Mouse (Mus musculus) MEL (cell line): Measurements from ENCODE around the gene Cenpn.

Experiments
- BHLHE40 ChIP-seq: IDR thresholded peaks from 2 replicates; pipeline ENCODE4 v1.6.1; 2012; ENCODE audit warnings: low read depth, mild to moderate bottlenecking, inconsistent platforms, low read length, improper control_type of control experiment, borderline replicate concordance
- CTCF ChIP-seq, 3 experiments: IDR thresholded peaks in 2 of 3; conservative IDR thresholded peaks in 1 of 3; 2 replicates each; pipeline ENCODE4 v1.5.1; 2011 to 2012; ENCODE audit warnings: low read length in 3 of 3, low read depth in 2 of 3, mild to moderate bottlenecking in 2 of 3, improper control_type of control experiment in 1 of 3, inconsistent platforms in 1 of 3, mixed read lengths in 1 of 3, moderate library complexity in 1 of 3; ENCODE audit not compliant: control insufficient read depth in 1 of 3, insufficient read depth in 1 of 3, poor library complexity in 1 of 3, severe bottlenecking in 1 of 3
- EP300 ChIP-seq, 2 experiments: IDR thresholded peaks; 2 replicates each; pipeline ENCODE4 v1.6.1; 2011; ENCODE audit warnings: improper control_type of control experiment in 2 of 2, low read length in 2 of 2, low read depth in 1 of 2, mild to moderate bottlenecking in 1 of 2
- ETS1 ChIP-seq: IDR thresholded peaks from 2 replicates; pipeline ENCODE4 v1.6.1; 2012; ENCODE audit warnings: low read depth, mild to moderate bottlenecking, inconsistent platforms, low read length, improper control_type of control experiment, moderate library complexity
- GATA1 ChIP-seq: IDR thresholded peaks from 2 replicates; pipeline ENCODE4 v1.6.1; 2011; ENCODE audit warnings: low read depth, low read length, improper control_type of control experiment
- MAX ChIP-seq: IDR thresholded peaks from 2 replicates; pipeline ENCODE4 v1.6.1; 2011; ENCODE audit warnings: low read length, improper control_type of control experiment
- MYB ChIP-seq: IDR thresholded peaks from 2 replicates; pipeline ENCODE4 v1.6.1; 2011; ENCODE audit warnings: mild to moderate bottlenecking, low read depth, low read length, improper control_type of control experiment
- MYC ChIP-seq: IDR thresholded peaks from 2 replicates; pipeline ENCODE4 v1.6.1; 2011; ENCODE audit warnings: low read depth, mild to moderate bottlenecking, low read length, improper control_type of control experiment, moderate library complexity
- NRF1 ChIP-seq: IDR thresholded peaks from 2 replicates; pipeline ENCODE4 v1.6.1; 2014; ENCODE audit warnings: low read depth, mild to moderate bottlenecking, inconsistent platforms, low read length, improper control_type of control experiment, moderate library complexity; ENCODE audit not compliant: poor library complexity, insufficient read depth, severe bottlenecking
- POLR2A ChIP-seq, 2 experiments: IDR thresholded peaks; 2 replicates each; pipeline ENCODE4 v1.6.1; 2011 to 2012; ENCODE audit warnings: low read length in 2 of 2, mild to moderate bottlenecking in 2 of 2, control low read depth in 1 of 2, improper control_type of control experiment in 1 of 2, low read depth in 1 of 2, moderate library complexity in 1 of 2; ENCODE audit not compliant: control insufficient read depth in 1 of 2, insufficient read depth in 1 of 2, poor library complexity in 1 of 2
- SMC3 ChIP-seq: IDR thresholded peaks from 2 replicates; pipeline ENCODE4 v1.6.1; 2011; ENCODE audit warnings: low read depth, low read length, improper control_type of control experiment
- TAL1 ChIP-seq: IDR thresholded peaks from 2 replicates; pipeline ENCODE4 v1.6.1; 2012; ENCODE audit warnings: mild to moderate bottlenecking, inconsistent platforms, low read length, moderate library complexity, mixed read lengths
- USF1 ChIP-seq: IDR thresholded peaks from 2 replicates; pipeline ENCODE4 v1.6.1; 2014; ENCODE audit warnings: low read depth, mild to moderate bottlenecking, inconsistent platforms, low read length, improper control_type of control experiment, moderate library complexity

- TF ChIP-seq TAL1 (no peak), CTCF (IDR thresholded peaks at IDR 0.05 in 2 of 3, conservative IDR thresholded peaks at IDR 0.05 in 1 of 3; ENCODE audit: control insufficient read depth in 1 of 3, insufficient read depth in 1 of 3, low read depth in 2 of 3, low read length in 3 of 3, poor library complexity in 1 of 3, severe bottlenecking in 1 of 3) (no peak), MAX (no peak), SMC3 (no peak), GATA1 (no peak), ETS1 (no peak), POLR2A (IDR thresholded peaks at IDR 0.05; ENCODE audit: control insufficient read depth in 1 of 2, insufficient read depth in 1 of 2, low read depth in 1 of 2, low read length in 2 of 2, poor library complexity in 1 of 2) (no peak), MYB (no peak), USF1 (no peak), BHLHE40 (no peak), NRF1 (no peak), EP300 (IDR thresholded peaks at IDR 0.05; ENCODE audit: low read depth in 1 of 2, low read length in 2 of 2) (no peak), MYC (no peak)
Measured at GRCm38 (mm10) chr8:116892130-116892529, 29.4 kb upstream of the Cenpn start.
